Mouse (Mus musculus) layer of hippocampus, adult 8-10 months (tissue): ENCODE data around the gene Dppa3. TPM values are rescaled to one million over a fixed set of nuclear protein-coding genes. Genes with fewer than 3 reads are reported as not detected.
"Not testable (repeated sequence)": the region's sequence is repeated elsewhere in the genome, so short reads cannot be mapped to it uniquely, and the experiment has no call there.

ENCODE experiments used
- DNase-seq, 2 experiments: peaks; one replicate each; pipeline ENCODE4 v3.0.0; 2022; ENCODE audit warnings: low spot score in 2 of 2
- total RNA-seq, 4 experiments: library from RNA; stranded (reverse); gene quantifications; 2 replicates each; pipeline ENCODE4 v1.2.4; 2022

The Dppa3 gene
- total RNA-seq, 4 experiments from 2014 or later: not detected

- DNase-seq: no peak
Measured at GRCm38 (mm10) chr6:122609771-122610170, 16.4 kb upstream of the Dppa3 start, which contains the start of gene Gdf3. TSS of gene Gdf3 (minus strand) at chr6:122610087.

- no peak for DNase-seq
Measured at GRCm38 (mm10) chr6:122612426-122612825, 13.8 kb upstream of the Dppa3 start.

- DNase-seq: no peak
Measured at GRCm38 (mm10) chr6:122614047-122614446, 12.2 kb upstream of the Dppa3 start.

GRCm38 (mm10) chr6:122616022-122616421 is 10.2 kb upstream of the Dppa3 start:
- DNase-seq: no peak

- no peak for DNase-seq
Measured at GRCm38 (mm10) chr6:122621066-122621465, 5.1 kb upstream of the Dppa3 start.

GRCm38 (mm10) chr6:122624480-122624879 is 1.7 kb upstream of the Dppa3 start:
- no peak for DNase-seq

- no peak for DNase-seq
Measured at GRCm38 (mm10) chr6:122625156-122625555, 1.1 kb upstream of the Dppa3 start.

- no peak for DNase-seq
Measured at GRCm38 (mm10) chr6:122627469-122628108, 1.4 kb downstream of the Dppa3 start.

GRCm38 (mm10) chr6:122633411-122633810 is 7.2 kb downstream of the Dppa3 start:
- no peak for DNase-seq

GRCm38 (mm10) chr6:122635315-122635714 is 9.1 kb downstream of the Dppa3 start:
- DNase-seq: no peak

- DNase-seq: no peak
Measured at GRCm38 (mm10) chr6:122636666-122637065, 10.5 kb downstream of the Dppa3 start.

GRCm38 (mm10) chr6:122637566-122637965 is 11.4 kb downstream of the Dppa3 start:
- DNase-seq: not testable (repeated sequence)

GRCm38 (mm10) chr6:122644196-122644595 is 18.0 kb downstream of the Dppa3 start:
- not testable (repeated sequence) for DNase-seq

GRCm38 (mm10) chr6:122649903-122650302 is 23.7 kb downstream of the Dppa3 start:
- DNase-seq: no peak

GRCm38 (mm10) chr6:122650398-122650980 is 24.3 kb downstream of the Dppa3 start:
- no peak for DNase-seq

GRCm38 (mm10) chr6:122654301-122654700 is 28.1 kb downstream of the Dppa3 start:
- no peak for DNase-seq

- no peak for DNase-seq
Measured at GRCm38 (mm10) chr6:122657630-122658029, 31.4 kb downstream of the Dppa3 start.

GRCm38 (mm10) chr6:122659567-122659966 is 33.4 kb downstream of the Dppa3 start:
- no peak for DNase-seq

GRCm38 (mm10) chr6:122660601-122661379 is 34.6 kb downstream of the Dppa3 start:
- peak in 1 of 2 experiments; percentile 60 for DNase-seq

- DNase-seq: no peak
Measured at GRCm38 (mm10) chr6:122662551-122663264, 36.5 kb downstream of the Dppa3 start.

GRCm38 (mm10) chr6:122663596-122664206 is 37.5 kb downstream of the Dppa3 start:
- DNase-seq: no peak
